Mouse (Mus musculus) myocyte (in vitro differentiated cells): Measurements from ENCODE around the gene Bcl3. TPM values are rescaled to one million over a fixed set of nuclear protein-coding genes. Genes with fewer than 3 reads are reported as not detected.

Experiments used
- H3K27me3 ChIP-seq: one replicate; pipeline ENCODE4 v1.6.1; 2011; ENCODE audit not compliant: control insufficient read depth, insufficient read depth, insufficient read length
- H3K36me3 ChIP-seq: one replicate; pipeline ENCODE4 v1.6.1; 2011; ENCODE audit not compliant: control insufficient read depth, insufficient read depth
- H3K4me2 ChIP-seq: one replicate; pipeline ENCODE4 v1.6.1; 2011; ENCODE audit warnings: low read depth, control low read depth
- H3K4me3 ChIP-seq: one replicate; pipeline ENCODE4 v1.5.1; 2011; ENCODE audit warnings: mild to moderate bottlenecking, control low read depth, moderate library complexity
- H3K79me2 ChIP-seq: one replicate; pipeline ENCODE4 v1.6.1; 2011; ENCODE audit not compliant: control insufficient read depth, insufficient read depth
- H3ac ChIP-seq: one replicate; pipeline ENCODE4 v1.6.1; 2011; ENCODE audit not compliant: control insufficient read depth, insufficient read length
- CEBPB ChIP-seq: IDR thresholded peaks from 2 replicates; pipeline ENCODE4 v1.6.1; 2011; ENCODE audit warnings: mild to moderate bottlenecking, moderate library complexity; ENCODE audit not compliant: poor library complexity, insufficient read depth, severe bottlenecking
- POLR2A ChIP-seq: IDR thresholded peaks from one replicate; pipeline ENCODE4 v1.6.1; 2011; ENCODE audit warnings: low read depth, mild to moderate bottlenecking, control low read depth, moderate library complexity; ENCODE audit not compliant: insufficient read length
- SRF ChIP-seq: IDR thresholded peaks from one replicate; pipeline ENCODE4 v1.6.1; 2011; ENCODE audit warnings: low read depth; ENCODE audit not compliant: control insufficient read depth, insufficient read length
- USF1 ChIP-seq: IDR thresholded peaks from one replicate; pipeline ENCODE4 v1.6.1; 2011; ENCODE audit warnings: low read depth, mild to moderate bottlenecking, control low read depth, moderate library complexity
- polyA plus RNA-seq: library from polyadenylated mRNA; unstranded; fragments of >200 nt; fragmentation: generic; extraction: Trizol; gene quantifications from one replicate; pipeline ENCODE4 v1.2.1, GENCODE M21; 2012; ENCODE audit warnings: missing spikeins

Bcl3 gene
- polyA plus RNA-seq, 1 experiment: 19.2 TPM

DNA sequence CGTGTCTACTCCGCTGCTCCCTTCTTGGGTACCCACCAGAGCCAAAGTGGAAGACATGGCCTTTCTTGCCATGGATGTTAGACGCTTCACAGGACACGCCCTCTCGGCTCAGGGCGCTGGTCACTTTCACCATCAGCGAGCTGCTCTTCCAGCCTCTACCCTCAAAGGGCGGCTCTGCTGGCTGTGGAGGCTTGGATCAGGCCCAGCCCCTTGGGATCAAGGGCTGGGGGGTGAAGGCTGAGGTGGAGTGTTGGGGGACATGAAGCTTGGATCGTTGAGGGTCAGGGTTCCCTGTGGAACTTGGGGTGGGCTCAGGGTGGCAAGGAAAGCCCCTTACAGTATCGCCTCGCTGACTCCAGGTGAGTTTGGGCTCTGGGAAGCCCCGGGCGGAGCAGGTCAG lies 63.9 kb downstream of the Bcl3 start:
- TF ChIP-seq CEBPB: no peak
- no peak for TF ChIP-seq POLR2A
- no peak for TF ChIP-seq SRF
- TF ChIP-seq USF1: no peak

More for the DNA sequence above, 63.9 kb downstream of the Bcl3 start:
- Histone ChIP-seq H3K4me2 (no peak overlapping the region), H3K36me3 (no peaks in the 10 kb centered on the region), H3K4me3 (no peak overlapping the region), H3ac (no peak overlapping the region), H3K79me2 (no peaks in the 10 kb centered on the region), H3K27me3 (no peaks in the 10 kb centered on the region)

Other genes starting within 250 kb of the Bcl3 start
- gene Zfp296, start 245.5 kb downstream of the Bcl3 start, polyA plus RNA-seq: 1.5 TPM
- gene Gemin7, start 245.2 kb downstream of the Bcl3 start, polyA plus RNA-seq: 89.8 TPM
- 14.8 TPM for gene Clasrp, start 218.3 kb downstream of the Bcl3 start, polyA plus RNA-seq
- 25.7 TPM for gene Relb, start 193.3 kb downstream of the Bcl3 start, polyA plus RNA-seq
- gene Clptm1, start 157.7 kb downstream of the Bcl3 start, polyA plus RNA-seq: 126 TPM
- gene Apoc2, start 144.8 kb downstream of the Bcl3 start, polyA plus RNA-seq: not detected
- not detected for gene Gm44805, start 141.3 kb downstream of the Bcl3 start, polyA plus RNA-seq
- gene Apoc4, start 141.3 kb downstream of the Bcl3 start, polyA plus RNA-seq: not detected
- not detected for gene Apoc1, start 130.1 kb downstream of the Bcl3 start, polyA plus RNA-seq
- gene Apoe, start 123.6 kb downstream of the Bcl3 start, polyA plus RNA-seq: 2.3 TPM
- gene Tomm40, start 107.3 kb downstream of the Bcl3 start, polyA plus RNA-seq: 112 TPM
- gene Nectin2, start 72.3 kb downstream of the Bcl3 start, polyA plus RNA-seq: 27.1 TPM
- 29.3 TPM for gene Bcam, start 51.8 kb downstream of the Bcl3 start, polyA plus RNA-seq
- 0.90 TPM for gene Cblc, start 26.0 kb downstream of the Bcl3 start, polyA plus RNA-seq
- 0.05 TPM for gene Gm19345, start 29.2 kb upstream of the Bcl3 start, polyA plus RNA-seq
- gene Ceacam16, start 38.5 kb upstream of the Bcl3 start, polyA plus RNA-seq: 0.02 TPM
- gene Ceacam19, start 65.2 kb upstream of the Bcl3 start, polyA plus RNA-seq: 0.01 TPM
- 39.7 TPM for gene Pvr, start 98.4 kb upstream of the Bcl3 start, polyA plus RNA-seq
- gene Igsf23, start 128.0 kb upstream of the Bcl3 start, polyA plus RNA-seq: 0.11 TPM
- not detected for gene Ceacam20, start 142.6 kb upstream of the Bcl3 start, polyA plus RNA-seq
- not detected for gene Nlrp9b, start 168.7 kb upstream of the Bcl3 start, polyA plus RNA-seq